Mouse (Mus musculus): ENCODE data around the gene Fdxacb1.

Gene Fdxacb1

DNA sequence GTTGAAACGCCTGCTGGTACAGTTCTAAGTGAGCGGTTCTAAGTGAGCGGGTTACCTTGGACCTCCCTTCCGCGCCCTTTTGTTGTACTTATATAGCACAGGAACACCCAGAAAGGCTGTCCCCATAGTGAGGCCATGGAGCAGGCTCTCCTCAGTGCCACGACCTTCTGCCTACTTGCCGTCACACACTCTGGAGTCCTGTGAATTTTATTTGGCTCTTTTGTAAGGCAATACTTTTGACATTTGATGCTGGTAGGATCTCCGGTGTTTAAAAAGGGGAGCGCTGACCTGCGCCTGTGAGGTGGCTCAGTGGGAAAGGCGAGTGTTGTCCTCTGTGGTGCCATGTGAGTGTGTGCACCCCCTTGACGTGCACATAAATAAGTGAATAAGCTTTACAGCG, 41.1 kb downstream of the Fdxacb1 start:
- DNase-seq, result no peak

GRCm38 (mm10) chr9:50811187-50811586, 43.2 kb downstream of the Fdxacb1 start:
- no peak for DNase-seq

DNA sequence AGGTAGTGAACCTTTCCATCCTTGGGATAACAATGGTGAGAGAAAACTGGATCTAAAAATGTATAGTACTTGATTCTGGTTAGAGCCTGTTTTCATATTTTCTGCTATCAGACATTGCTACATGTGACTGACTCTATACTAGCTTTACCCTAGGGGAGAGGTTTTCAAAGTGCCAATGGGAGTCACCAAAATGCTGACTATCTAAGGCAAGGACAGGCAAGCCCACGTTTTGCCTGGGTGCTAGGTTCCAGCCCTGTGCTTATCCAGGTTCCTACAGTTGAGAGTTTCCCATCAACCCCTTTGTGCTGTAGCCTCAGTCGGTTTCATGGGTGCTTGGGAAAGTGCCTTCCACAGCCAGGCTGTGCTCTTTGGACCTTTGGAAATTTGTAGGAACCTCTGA, 43.7 kb downstream of the Fdxacb1 start:
- no peak for DNase-seq

- DNase-seq, result no peak
These were observed 45.8 kb downstream of the Fdxacb1 start for GRCm38 (mm10) chr9:50813796-50814195.

GRCm38 (mm10) chr9:50815666-50816065, 47.6 kb downstream of the Fdxacb1 start:
- DNase-seq, result peak; percentile 79

DNA sequence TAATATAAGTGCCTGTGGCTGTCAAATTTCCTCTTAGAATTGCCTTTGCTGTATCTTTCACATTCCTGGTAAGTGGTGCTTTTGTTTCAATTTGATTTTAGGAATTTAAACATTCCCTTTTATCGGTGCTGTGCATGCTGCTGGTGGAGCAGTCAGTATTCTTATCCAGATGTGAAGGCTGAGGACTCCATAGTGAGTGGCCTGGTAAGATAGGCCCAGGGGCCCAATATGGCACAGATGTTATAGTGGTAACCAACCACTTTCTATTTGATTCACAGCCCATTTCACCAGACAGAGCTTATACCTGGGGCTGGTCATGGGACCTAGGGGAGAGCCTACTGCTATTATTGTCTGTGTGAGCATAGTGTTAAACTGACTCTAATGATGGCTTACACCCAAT, 48.5 kb downstream of the Fdxacb1 start:
- DNase-seq, result no peak

- DNase-seq, result no peak
These were observed 50.0 kb downstream of the Fdxacb1 start for GRCm38 (mm10) chr9:50818050-50818449.

GRCm38 (mm10) chr9:50819716-50820115, 51.7 kb downstream of the Fdxacb1 start:
- no peak for DNase-seq

DNA sequence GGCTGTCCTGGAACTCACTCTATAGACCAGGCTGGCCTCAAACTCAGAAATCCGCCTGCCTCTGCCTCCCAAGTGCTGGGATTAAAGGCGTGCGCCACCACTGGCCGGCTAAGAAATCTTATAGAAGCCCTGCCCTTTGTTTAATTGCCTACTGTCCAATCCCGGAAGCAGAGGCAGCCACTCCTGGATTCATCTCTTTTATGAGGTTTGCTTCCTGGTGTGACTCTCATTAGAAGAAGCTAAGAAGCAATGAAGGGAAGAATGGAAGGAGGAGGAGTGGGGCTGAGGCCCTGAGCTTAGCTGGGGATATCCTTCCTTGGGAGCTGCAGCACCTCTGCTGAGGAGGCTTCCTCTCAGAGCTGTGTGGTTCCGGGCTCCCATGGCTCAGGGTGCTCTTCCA, 53.6 kb downstream of the Fdxacb1 start:
- no peak for DNase-seq

DNA sequence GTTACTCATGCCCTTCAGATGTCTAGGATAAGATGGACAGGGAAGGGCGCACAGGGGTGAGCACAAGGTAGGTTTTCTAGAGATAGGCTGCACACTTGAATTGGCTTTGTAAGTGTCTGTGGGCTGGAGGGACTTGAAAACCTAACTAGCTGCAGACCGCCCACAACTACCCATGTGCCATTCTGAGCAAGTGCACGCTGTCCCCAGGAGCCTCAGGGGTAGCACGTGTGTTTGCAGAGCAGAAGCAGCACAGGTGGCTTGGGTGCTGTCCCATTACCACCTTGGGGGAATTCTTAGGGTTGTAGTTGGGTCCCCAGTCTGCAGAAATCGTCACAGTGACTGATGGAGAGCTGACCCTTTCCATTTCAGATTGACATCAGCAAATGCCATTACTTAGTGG, 54.2 kb downstream of the Fdxacb1 start:
- DNase-seq, result no peak
